Mouse (Mus musculus) stomach, postnatal 0 days (tissue): ENCODE measurements around the gene Tas2r121.

Experiments used
- CTCF ChIP-seq: IDR thresholded peaks from 2 replicates; pipeline ENCODE4 v1.5.1; 2016; ENCODE audit warnings: antibody characterized with exemption, low read depth, mild to moderate bottlenecking, moderate library complexity
- EP300 ChIP-seq: optimal IDR thresholded peaks from 2 replicates; pipeline ENCODE3; 2016; ENCODE audit warnings: antibody characterized with exemption

DNA sequence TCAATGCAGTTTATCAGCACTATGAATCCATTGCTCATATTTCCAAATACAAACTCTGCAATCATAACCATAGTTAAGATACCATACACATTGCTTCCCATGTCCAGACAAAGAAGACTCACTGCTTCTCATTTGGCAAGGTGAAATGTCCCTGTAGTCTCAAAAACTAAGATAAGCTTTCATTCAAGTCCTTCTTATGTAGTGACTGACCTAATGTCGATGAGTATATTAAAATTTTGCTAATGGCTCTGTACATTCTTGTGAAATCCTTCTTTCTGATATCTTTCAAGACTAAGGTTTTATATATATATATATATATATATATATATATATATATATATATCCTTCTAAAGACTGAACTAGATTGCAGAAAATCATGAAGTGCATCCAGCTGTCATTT lies at the start of gene Tas2r121:
- TF ChIP-seq CTCF (no peak), EP300 (no peak)
